ENCODE assay signal across 15 mouse cellular contexts in the genomic region with DNA sequence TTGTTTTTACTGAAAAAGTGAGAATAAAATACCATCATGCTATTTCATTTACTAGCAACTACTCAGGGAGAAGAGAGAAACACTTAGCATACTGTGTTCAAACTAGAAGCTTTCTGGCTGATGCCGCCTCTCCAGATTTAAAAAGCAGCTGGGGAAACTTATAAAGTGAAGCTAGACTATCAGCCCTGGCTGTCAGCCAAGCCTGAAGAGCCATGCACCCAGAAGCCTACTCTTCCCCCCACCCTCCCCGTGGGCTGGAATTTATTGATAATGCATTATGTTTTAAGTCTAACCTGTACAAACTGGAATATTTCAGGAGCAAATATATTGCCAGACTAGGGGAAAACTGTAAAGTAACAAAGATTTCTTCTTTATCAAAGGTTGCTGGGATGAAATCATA. TPM values are rescaled to one million over a fixed set of nuclear protein-coding genes. Genes with fewer than 3 reads are reported as not detected.
DNase-seq lines count a peak whose midpoint lies in the region; ATAC-seq lines count a peak whose summit lies in the region.
"Had no signal": no experiment of that assay in that cellular context is flagged by ENCODE, and none has a peak within 500 bp of the region (broad histone marks: within the 10 kb centered on the region; RNA-seq: fewer than 3 reads in every experiment).

No protein-coding gene starts in this region.

- no peaks in the 10 kb centered on the region for H3K4me1 ChIP-seq in hindbrain, embryonic 11.5 days (replicated peaks; ENCODE audit: control insufficient read depth, insufficient read depth, low read length)
- H3K4me1 ChIP-seq in hindbrain, embryonic 10.5 days (replicated peaks) = peaks cover 16% of the 10 kb centered on the region
- peaks cover 13% of the 10 kb centered on the region; the same call in 1 of the 2 replicates for H3K4me1 ChIP-seq in neural tube, embryonic 13.5 days (replicated peaks)
- H3K4me1 ChIP-seq in hindbrain, embryonic 16.5 days (ENCODE audit: control insufficient read depth, insufficient read depth, low read depth, low read length) = no peaks in the 10 kb centered on the region

- DNase-seq in hindbrain, embryonic 11.5 days (ENCODE audit: low spot score) = peak; percentile 5
- DNase-seq in hindbrain, embryonic 10.5 days (ENCODE audit: low spot score) = no peak
- DNase-seq in neural tube, embryonic 10.5 days (ENCODE audit: extremely low spot score, low spot score) = no peak
- DNase-seq in embryo, embryonic 11 days = no peak
- DNase-seq: adrenal gland, adult 8-10 months; cerebellum, adult 11 months; kidney, adult 18-20 months; lung, postnatal 36 days had no signal

- no peaks in the 10 kb centered on the region for H3K27me3 ChIP-seq in hindbrain, embryonic 11.5 days (ENCODE audit: control insufficient read depth, insufficient read depth, low read length)
- no peaks in the 10 kb centered on the region for H3K27me3 ChIP-seq in hindbrain, embryonic 10.5 days (ENCODE audit: insufficient read depth, poor library complexity, severe bottlenecking)
- H3K27me3 ChIP-seq in neural tube, embryonic 13.5 days = no peaks in the 10 kb centered on the region
- H3K27me3 ChIP-seq in hindbrain, embryonic 16.5 days (replicated peaks; ENCODE audit: control insufficient read depth, insufficient read depth, low read length) = no peaks in the 10 kb centered on the region
- H3K27me3 ChIP-seq: embryonic facial prominence, embryonic 12.5 days; forebrain, embryonic 15.5 days had no signal

- H3K4me2 ChIP-seq in hindbrain, embryonic 11.5 days (replicated peaks; ENCODE audit: low read depth, low read length) = no peak overlapping the region
- H3K4me2 ChIP-seq in neural tube, embryonic 13.5 days = 0 out of 2 replicates have a peak overlapping the region, but pooled peaks have one; percentile 2
- H3K4me2 ChIP-seq in hindbrain, embryonic 16.5 days (ENCODE audit: low read length) = peak overlapping the region; percentile 21; the same call in 1 of the 2 replicates
- H3K4me2 ChIP-seq: embryonic facial prominence, embryonic 12.5 days; forebrain, embryonic 15.5 days had no signal

- H3K36me3 ChIP-seq in hindbrain, embryonic 11.5 days (ENCODE audit: control insufficient read depth, insufficient read depth, low read length) = no peaks in the 10 kb centered on the region
- no peaks in the 10 kb centered on the region for H3K36me3 ChIP-seq in hindbrain, embryonic 10.5 days
- no peaks in the 10 kb centered on the region for H3K36me3 ChIP-seq in neural tube, embryonic 13.5 days
- no peaks in the 10 kb centered on the region for H3K36me3 ChIP-seq in hindbrain, embryonic 16.5 days (ENCODE audit: control insufficient read depth, insufficient read depth, low read length)
- H3K36me3 ChIP-seq: embryonic facial prominence, embryonic 12.5 days; forebrain, embryonic 15.5 days had no signal

- 85% methylated on average over 2 of the region's 2 CpGs for WGBS in hindbrain, embryonic 11.5 days
- WGBS in hindbrain, embryonic 10.5 days = 90% methylated on average over 2 of the region's 2 CpGs
- 40% methylated on average over 2 of the region's 2 CpGs for WGBS in neural tube, embryonic 13.5 days
- WGBS in hindbrain, embryonic 16.5 days = 40% methylated on average over 2 of the region's 2 CpGs

- no peak overlapping the region for H3K27ac ChIP-seq in hindbrain, embryonic 11.5 days (ENCODE audit: low read depth, low read length)
- H3K27ac ChIP-seq in hindbrain, embryonic 10.5 days = no peak overlapping the region
- no peak overlapping the region for H3K27ac ChIP-seq in neural tube, embryonic 13.5 days (replicated peaks)
- H3K27ac ChIP-seq in hindbrain, embryonic 16.5 days (ENCODE audit: low read depth, low read length) = no peak overlapping the region
- H3K27ac ChIP-seq: embryonic facial prominence, embryonic 12.5 days; forebrain, embryonic 15.5 days had no signal

- H3K4me3 ChIP-seq in hindbrain, embryonic 11.5 days (ENCODE audit: low read depth, low read length) = no peak overlapping the region
- no peak overlapping the region for H3K4me3 ChIP-seq in hindbrain, embryonic 10.5 days
- H3K4me3 ChIP-seq in neural tube, embryonic 13.5 days = no peak overlapping the region
- H3K4me3 ChIP-seq in hindbrain, embryonic 16.5 days (ENCODE audit: low read length) = peak overlapping the region; percentile 13; the same call in 1 of the 2 replicates
- H3K4me3 ChIP-seq: embryonic facial prominence, embryonic 12.5 days; forebrain, embryonic 15.5 days had no signal

- no peaks in the 10 kb centered on the region for H3K9me3 ChIP-seq in hindbrain, embryonic 11.5 days (ENCODE audit: control insufficient read depth, low read length)
- H3K9me3 ChIP-seq in hindbrain, embryonic 10.5 days = no peaks in the 10 kb centered on the region
- H3K9me3 ChIP-seq in neural tube, embryonic 13.5 days = no peaks in the 10 kb centered on the region
- no peaks in the 10 kb centered on the region for H3K9me3 ChIP-seq in hindbrain, embryonic 16.5 days (ENCODE audit: control insufficient read depth, low read length)
- H3K9me3 ChIP-seq: embryonic facial prominence, embryonic 12.5 days; forebrain, embryonic 15.5 days had no signal

- ATAC-seq in hindbrain, embryonic 11.5 days (ENCODE audit: low FRiP score) = no peak
- no peak for ATAC-seq in neural tube, embryonic 13.5 days (ENCODE audit: low read depth)
- no peak for ATAC-seq in hindbrain, embryonic 16.5 days
- ATAC-seq in megakaryocyte-erythroid progenitor cell, adult 5-6 weeks (replicated peaks; ENCODE audit: low FRiP score, low TSS enrichment, poor library complexity, severe bottlenecking) = 0 out of 2 replicates have a peak, but pooled peaks have one; percentile 51
- ATAC-seq: Patski had no signal

- no peak overlapping the region for H3K9ac ChIP-seq in hindbrain, embryonic 11.5 days (ENCODE audit: low read depth, low read length)
- no peak overlapping the region for H3K9ac ChIP-seq in neural tube, embryonic 13.5 days
- no peak overlapping the region for H3K9ac ChIP-seq in hindbrain, embryonic 16.5 days (ENCODE audit: low read depth, low read length)
- H3K9ac ChIP-seq: embryonic facial prominence, embryonic 12.5 days; forebrain, embryonic 15.5 days had no signal

RNA-seq across cellular contexts. Expression of a gene that starts 2.6 kb away (rescaled TPM):
- polyA plus RNA-seq in hindbrain, embryonic 11.5 days (2014; fragmentation: Nextera tagmentation; extraction: Ambion mirVana) = 1.4 and 1.6 TPM in 2 replicates
- 0.45 and 0.54 TPM in 2 replicates for polyA plus RNA-seq in hindbrain, embryonic 10.5 days (2016; fragmentation: Nextera tagmentation; extraction: Ambion mirVana)
- 2.6 TPM in 2 replicates for polyA plus RNA-seq in neural tube, embryonic 13.5 days (2015; fragmentation: Nextera tagmentation; extraction: Ambion mirVana)
- 3.4 and 4.0 TPM in 2 replicates for polyA plus RNA-seq in hindbrain, embryonic 16.5 days (2015; fragmentation: Nextera tagmentation; extraction: Ambion mirVana)
- total RNA-seq in megakaryocyte-erythroid progenitor cell, adult 5-6 weeks (2014; fragmentation: Nextera tagmentation) = not detected in 2 replicates
- total RNA-seq in megakaryocyte-erythroid progenitor cell, adult 5-6 weeks (2017) = not detected in 2 replicates
- total RNA-seq: adrenal gland, adult 8-10 months; liver, adult 2 months had no signal
- polyA plus RNA-seq: liver, adult 2 months had no signal
